Mouse (Mus musculus): ENCODE measurements around the gene Hes5.

The Hes5 gene

GRCm38 (mm10) chr4:154942632-154943322 lies 17.9 kb upstream of the Hes5 start:
- DNase-seq (ENCODE audit: low spot score), result no peak

DNA sequence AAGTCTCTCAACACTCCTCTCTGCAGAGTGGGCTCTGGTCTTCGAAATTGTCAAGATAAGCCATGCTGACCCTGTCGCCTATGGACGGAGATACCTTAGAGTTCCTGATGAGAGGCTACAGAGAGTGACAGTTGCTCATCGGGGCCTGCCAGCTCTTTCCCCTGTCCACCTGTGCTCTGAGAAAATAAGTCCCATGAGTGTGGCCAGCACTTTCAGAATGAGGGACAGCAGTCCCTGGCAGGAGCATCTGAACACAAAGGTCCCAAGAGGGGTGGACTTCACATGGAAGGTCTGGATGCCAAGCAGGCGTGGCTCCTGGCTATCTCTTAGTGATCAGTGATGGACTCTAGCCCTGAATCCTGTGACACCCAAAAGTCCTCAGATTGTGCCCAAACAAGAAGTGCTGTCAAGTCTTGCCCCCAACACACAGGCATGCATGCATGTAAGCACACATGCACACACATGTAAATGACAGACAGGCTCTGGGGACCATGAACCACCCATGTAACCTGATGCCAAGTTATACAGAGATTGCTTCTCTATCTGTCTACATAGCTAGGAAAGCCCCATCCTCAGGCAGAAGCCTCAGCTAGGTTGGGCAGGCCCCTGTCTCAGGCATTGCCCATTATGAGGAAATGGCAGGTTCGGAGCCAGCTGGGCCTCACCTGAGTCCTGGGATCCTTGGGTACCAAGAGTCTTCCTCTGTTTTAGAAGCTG lies 17.2 kb upstream of the Hes5 start:
- no peak for DNase-seq (ENCODE audit: low spot score)

DNA sequence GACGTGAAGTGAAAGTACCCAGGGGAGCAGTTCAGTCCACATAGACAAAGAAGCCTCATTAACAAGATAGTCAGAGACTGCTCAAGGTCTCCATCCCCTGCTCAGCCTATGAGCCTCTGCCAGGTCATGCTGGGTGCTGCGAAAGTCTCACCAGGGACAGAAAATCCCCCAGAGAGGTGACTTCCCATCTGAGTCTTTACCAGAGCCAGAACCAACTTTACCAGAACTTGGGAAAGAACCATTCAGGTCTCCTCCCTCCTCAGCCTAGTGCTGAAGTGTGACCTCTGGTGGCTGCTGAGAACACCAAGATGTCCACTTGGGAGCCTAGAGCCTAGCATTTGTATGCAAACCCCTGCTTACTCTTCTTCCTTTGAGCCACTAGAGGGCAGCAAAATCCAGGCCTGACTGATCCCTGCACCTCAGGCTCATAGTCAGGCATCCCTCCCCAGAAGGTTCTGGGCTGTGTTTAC lies 16.6 kb upstream of the Hes5 start:
- DNase-seq (ENCODE audit: low spot score), result no peak

DNA sequence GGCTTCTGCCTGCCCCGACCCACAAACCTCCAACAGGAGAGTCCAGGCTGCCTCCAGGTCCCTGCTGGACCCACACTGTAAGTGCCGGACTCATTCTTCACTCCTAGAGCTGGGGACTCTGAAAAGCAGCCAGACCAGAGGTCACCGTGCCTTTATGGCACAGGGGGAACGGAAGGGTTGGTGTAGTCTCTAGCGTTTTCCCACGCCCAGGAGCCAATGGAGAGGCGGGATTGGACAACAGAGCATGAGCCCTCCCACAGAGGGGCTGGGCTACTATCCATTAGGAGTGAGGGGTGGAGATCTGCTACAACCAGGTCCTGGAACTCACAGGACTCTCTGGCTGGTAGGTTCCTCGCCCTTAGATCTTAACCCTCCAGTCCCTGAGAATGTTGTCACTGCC lies 14.4 kb upstream of the Hes5 start:
- DNase-seq (ENCODE audit: low spot score), result no peak

- DNase-seq (ENCODE audit: low spot score), result no peak
Observed at GRCm38 (mm10) chr4:154948066-154948939, 12.4 kb upstream of the Hes5 start.

DNA sequence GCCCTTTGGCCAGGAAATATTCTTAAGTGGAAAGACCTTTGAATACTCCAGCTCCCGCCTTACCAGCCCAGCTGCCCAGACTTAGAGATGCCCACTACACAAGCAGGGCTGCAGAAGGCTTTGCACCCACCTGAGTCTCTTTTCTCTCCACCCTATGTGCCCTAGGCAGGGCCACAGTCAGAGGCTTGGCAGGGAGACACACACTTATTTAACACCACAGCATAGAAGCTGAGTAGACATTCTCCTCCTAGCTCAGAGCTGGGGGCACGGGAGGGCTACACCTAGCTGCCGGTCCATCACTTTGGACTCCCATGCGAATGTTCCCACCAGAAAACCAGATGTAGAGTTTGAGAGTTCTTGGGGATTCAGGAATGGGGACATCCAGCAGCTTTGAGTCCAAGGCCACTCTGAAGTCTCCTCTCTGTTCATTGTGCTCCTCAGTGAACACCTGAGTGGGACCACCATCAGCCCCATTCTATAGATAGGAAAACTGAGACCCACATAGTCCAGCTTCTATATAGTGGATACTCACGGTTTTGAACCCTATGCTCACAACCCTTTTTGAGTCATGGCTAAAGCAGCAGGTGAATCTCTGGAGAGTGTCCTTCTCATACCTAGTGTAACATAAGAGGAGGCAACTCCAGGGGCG lies 11.7 kb upstream of the Hes5 start:
- DNase-seq (ENCODE audit: low spot score), result no peak

DNA sequence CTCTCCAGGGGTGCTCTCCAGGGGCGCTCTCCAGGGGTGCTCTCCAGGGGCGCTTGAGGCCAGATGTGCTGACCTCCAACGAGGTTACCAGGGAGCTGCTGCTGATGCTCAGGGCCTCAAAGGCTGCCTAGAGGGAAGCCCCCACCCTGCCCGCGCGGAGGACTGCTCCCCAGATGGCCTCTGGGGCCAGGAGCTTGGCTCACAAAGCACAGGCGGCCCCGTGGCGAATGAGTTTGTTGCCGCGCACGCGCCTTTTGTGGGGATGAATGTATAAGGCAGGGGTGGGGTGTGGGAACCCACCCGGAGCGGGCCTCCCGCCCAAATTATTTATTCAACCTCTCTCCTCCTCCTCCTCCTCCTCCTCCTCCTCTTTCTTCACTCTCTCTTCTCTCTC lies 11.1 kb upstream of the Hes5 start:
- no peak for DNase-seq (ENCODE audit: low spot score)

DNA sequence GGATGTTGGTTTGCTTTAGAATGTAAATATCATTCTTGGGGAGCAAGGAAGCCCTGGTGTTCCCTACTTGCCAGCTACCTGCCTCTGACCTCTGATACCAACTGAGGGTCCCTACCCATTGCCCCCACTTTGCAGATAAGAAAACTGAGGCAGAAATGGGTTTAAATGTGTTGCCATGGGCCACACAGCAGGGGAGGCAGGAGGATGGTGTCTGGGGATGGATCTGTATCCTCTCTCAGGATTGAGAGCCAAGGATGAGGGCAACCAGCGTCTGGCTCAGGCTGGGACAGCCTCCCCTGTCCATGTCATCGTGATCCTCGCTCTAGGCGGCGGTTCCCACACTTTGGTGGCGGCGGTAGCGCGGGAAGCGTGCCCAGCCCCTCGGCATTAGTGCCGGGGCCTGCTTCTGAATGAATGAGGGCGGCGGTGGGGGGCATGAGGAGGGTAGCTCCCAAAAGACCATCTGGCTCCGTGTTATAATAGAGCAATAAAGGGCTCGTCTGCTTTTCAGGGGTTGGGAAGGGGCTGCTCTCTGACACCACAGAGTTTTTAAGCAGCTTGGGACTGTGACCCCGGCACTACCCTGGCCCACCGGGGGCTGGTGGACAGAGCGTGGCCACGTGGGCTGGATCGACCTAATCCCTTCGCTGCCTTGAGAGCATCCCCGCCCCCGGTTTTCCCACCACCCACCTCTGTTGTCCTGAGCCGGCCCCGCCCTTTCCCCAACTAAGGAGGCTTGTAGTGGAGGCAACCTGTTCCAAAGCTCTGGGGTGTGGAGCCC lies 8.1 kb upstream of the Hes5 start:
- no peak for DNase-seq (ENCODE audit: low spot score)

DNA sequence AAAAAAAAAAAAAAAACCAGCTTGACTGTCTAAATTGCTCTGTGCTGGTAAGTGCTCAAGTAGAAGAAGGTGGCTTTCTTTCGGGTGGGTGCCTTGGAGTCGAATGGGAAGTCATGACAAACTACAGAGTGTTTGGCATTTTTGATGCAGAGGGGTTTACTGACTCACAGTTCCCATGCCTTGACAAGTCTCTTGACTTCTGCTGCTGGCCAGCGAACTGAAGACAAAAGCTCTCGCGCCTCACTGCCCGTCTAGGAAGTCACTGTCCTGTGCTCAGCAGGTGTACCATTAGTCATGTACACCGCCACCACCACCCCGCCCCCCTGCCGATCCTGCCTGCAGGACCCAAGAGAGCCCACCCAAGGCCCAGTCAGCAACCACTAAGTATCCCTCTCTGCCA lies 4.1 kb upstream of the Hes5 start:
- DNase-seq (ENCODE audit: low spot score), result no peak

- no peak for DNase-seq (ENCODE audit: low spot score)
Observed at GRCm38 (mm10) chr4:154957289-154957993, 3.3 kb upstream of the Hes5 start.

- no peak for DNase-seq (ENCODE audit: low spot score)
Observed at GRCm38 (mm10) chr4:154958171-154958570, 2.6 kb upstream of the Hes5 start.

- DNase-seq (ENCODE audit: low spot score), result no peak
Observed at GRCm38 (mm10) chr4:154958621-154959020, 2.1 kb upstream of the Hes5 start.

DNA sequence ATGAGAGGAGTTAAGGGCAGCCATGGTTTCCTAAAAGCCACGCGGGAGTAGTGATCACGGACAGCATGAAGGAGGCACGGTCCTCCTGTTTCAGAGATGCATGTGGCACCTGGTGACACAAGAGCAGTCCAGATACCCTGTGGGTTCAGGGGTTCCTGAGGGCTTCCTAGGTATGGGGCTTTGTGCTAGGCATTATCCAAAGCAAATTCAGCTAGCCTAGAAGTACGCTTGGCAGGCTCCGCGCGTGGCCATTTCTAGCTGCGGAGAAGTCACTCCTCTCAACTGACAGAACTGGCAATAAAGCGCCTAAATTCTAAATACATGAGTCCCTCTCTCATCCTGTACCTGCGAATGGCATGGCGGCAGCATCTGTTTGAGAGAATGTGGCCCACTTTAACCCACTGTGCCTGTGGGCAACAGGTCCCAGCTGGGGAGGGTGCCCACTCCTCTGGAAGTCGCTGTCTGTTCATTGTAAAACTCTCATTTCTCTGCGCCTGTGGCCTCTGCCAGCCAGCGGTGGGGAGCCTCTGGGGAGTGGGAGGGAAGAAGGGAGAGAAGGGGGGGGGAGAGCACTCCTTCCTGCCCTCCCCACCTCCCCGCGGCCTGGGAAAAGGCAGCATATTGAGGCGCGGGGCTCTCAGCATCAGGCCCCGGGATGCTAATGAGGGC lies 568 bp upstream of the Hes5 start:
- DNase-seq (ENCODE audit: low spot score), result no peak

- DNase-seq (ENCODE audit: low spot score), result no peak
Observed at GRCm38 (mm10) chr4:154961226-154961738, 559 bp downstream of the Hes5 start.

- DNase-seq (ENCODE audit: low spot score), result no peak
Observed at GRCm38 (mm10) chr4:154961911-154962310, 1.2 kb downstream of the Hes5 start.

GRCm38 (mm10) chr4:154962683-154963082 lies 2.0 kb downstream of the Hes5 start:
- no peak for DNase-seq (ENCODE audit: low spot score)

DNA sequence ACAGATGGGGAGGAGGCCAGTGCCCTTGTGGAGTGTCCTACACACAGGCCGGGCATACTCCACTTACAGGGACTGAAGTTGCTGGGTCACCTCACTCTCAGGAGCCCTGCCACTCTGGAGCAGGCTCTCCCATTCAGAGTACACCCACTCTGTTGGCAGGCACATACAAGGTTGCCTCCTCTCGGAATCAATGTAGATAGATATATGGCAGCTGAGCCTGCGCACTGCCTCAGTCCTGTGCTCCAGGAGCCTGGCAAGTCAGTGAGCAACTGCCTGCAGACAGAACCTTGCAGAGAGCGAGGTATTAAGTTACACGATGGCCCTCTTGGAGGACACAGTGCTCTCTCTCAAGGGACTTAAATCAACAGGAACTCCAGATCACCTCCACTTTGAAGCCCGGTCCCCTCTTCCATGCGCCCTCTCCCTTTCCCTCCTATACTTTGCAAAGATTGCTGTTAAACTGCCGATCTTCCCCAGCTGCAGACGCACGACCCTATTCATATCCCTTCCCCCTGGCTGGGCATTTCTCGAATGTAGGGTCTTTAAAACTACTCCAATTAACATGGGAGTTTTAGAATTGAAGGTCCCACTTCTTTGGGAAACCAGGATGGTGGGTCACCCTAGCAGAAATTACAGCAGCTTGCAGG lies 2.6 kb downstream of the Hes5 start:
- no peak for DNase-seq (ENCODE audit: low spot score)

DNA sequence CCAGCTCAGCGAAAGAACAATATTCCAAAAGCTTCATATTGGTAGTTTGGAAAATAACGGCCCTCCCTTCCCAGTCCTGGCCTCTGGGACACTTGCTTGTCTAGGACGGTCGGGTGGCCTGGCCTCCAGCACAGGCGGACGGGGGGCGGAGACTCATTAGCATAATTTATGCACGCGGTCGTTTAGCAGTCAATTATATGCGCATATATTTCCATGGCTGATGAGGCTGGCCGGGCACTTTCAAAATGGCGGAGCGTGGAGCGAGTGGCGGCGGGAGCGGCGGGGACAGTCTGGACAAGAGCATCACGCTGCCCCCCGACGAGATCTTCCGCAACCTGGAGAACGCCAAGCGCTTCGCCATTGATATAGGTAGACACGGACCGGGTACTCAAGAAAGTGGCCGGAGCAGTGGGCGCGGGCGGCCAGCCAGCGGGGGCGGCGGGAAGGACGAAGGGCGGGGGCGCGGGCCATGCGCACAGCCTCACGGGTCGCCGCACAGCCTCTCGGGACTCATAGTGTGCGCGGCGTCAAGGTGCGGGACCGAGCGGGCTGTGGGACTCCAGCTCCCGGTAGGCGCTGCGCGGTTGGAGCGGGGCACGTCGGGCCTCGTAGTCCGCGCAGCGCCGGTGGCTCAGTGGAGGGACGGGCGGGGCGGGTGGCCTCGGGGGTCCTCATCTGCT lies 3.3 kb downstream of the Hes5 start, which contains the start of gene Pank4:
Gene Pank4 (plus strand): TSS at position 223 of the 680 bp plus-strand sequence.
- DNase-seq (ENCODE audit: low spot score), result peak; percentile 52

Data from urinary bladder, postnatal 10 days (tissue).